Mouse (Mus musculus) spleen, adult 10 weeks (tissue): ENCODE measurements around the gene Gm10295. TPM values are rescaled to one million over a fixed set of nuclear protein-coding genes. Genes with fewer than 3 reads are reported as not detected.

ENCODE experiments used
- polyA plus RNA-seq: library from polyadenylated mRNA; stranded (reverse); fragments of 350-450 nt; fragmentation: Illumina TruSeq; extraction: RNeasy Lipid Tissue Mini Kit (QIAGEN cat#74804); gene quantifications from one replicate; pipeline ENCODE4 v1.2.3, GENCODE M21; 2015; ENCODE audit warnings: low replicate concordance; ENCODE audit not compliant: insufficient read depth

Gene Gm10295
- polyA plus RNA-seq, result not detected

DNA sequence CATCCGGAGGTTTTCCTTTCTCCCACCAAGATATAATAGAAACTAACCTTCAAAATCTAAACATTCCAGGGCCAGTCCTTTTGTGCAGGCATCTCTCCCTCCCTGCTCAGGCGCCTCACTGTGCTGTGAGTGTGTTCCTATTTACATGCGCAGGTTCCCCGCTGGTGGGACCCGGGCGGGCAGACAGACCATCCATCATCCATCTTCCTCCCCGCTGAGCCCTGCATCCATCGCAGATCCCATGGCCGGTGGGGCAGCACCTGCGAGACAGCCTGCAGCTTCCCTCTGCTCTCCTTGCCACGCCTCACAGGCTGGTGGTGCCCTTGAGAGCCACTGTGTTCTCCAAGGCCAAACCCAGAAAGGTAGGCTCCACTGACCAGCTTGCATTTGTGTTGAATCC, at the start of gene Gm10295:
Gm10295 (minus strand) TSS at position 122 of the 400 bp plus-strand sequence.

